ENCODE assay signal across 32 mouse cellular contexts in genomic region chr1:72293869-72294663, GRCm38 (mm10). TPM values are rescaled to one million over a fixed set of nuclear protein-coding genes. Genes with fewer than 3 reads are reported as not detected.
DNase-seq lines count a peak whose midpoint lies in the region; ATAC-seq lines count a peak whose summit lies in the region.
"Had no signal": no experiment of that assay in that cellular context is flagged by ENCODE, and none has a peak within 500 bp of the region (broad histone marks: within the 10 kb centered on the region; RNA-seq: fewer than 3 reads in every experiment).

No protein-coding gene starts in this region.

- no peak overlapping the region for H3K27ac ChIP-seq in kidney, embryonic 14.5 days (ENCODE audit: low read depth, low read length)
- no peak overlapping the region for H3K27ac ChIP-seq in midbrain, embryonic 11.5 days (ENCODE audit: low read depth, low read length)
- H3K27ac ChIP-seq in midbrain, embryonic 13.5 days = no peak overlapping the region
- H3K27ac ChIP-seq: forebrain, embryonic 12.5 days; heart, adult 2 months; heart, embryonic 13.5 days; hindbrain, embryonic 14.5 days; left cerebral cortex, adult 2 months had no signal

- H3K9me3 ChIP-seq in kidney, embryonic 14.5 days (ENCODE audit: control insufficient read depth, low read length) = no peaks in the 10 kb centered on the region
- no peaks in the 10 kb centered on the region for H3K9me3 ChIP-seq in midbrain, embryonic 11.5 days (ENCODE audit: control insufficient read depth, low read length)
- no peaks in the 10 kb centered on the region for H3K9me3 ChIP-seq in midbrain, embryonic 13.5 days
- H3K9me3 ChIP-seq: forebrain, embryonic 12.5 days; G1E; heart, embryonic 13.5 days; megakaryocyte, embryonic 14.5 days had no signal

- no peak overlapping the region for H3K9ac ChIP-seq in kidney, embryonic 14.5 days (ENCODE audit: low read depth, low read length)
- no peak overlapping the region for H3K9ac ChIP-seq in midbrain, embryonic 11.5 days (ENCODE audit: low read length)
- no peak overlapping the region for H3K9ac ChIP-seq in midbrain, embryonic 13.5 days (replicated peaks)
- H3K9ac ChIP-seq: forebrain, embryonic 12.5 days; forebrain, postnatal 0 days; heart, embryonic 13.5 days; hindbrain, embryonic 14.5 days had no signal

- 69% methylated on average over 4 of the region's 4 CpGs for WGBS in kidney, embryonic 14.5 days
- WGBS in midbrain, embryonic 11.5 days = 75% methylated on average over 4 of the region's 4 CpGs
- WGBS in midbrain, embryonic 13.5 days = 71% methylated on average over 4 of the region's 4 CpGs

- ATAC-seq in kidney, embryonic 14.5 days (ENCODE audit: low FRiP score, low TSS enrichment) = no peak
- no peak for ATAC-seq in midbrain, embryonic 11.5 days (ENCODE audit: low FRiP score)
- no peak for ATAC-seq in midbrain, embryonic 13.5 days
- ATAC-seq: forebrain, postnatal 0 days; lung, postnatal 0 days had no signal

- H3K4me1 ChIP-seq in kidney, embryonic 14.5 days (ENCODE audit: control insufficient read depth, insufficient read depth, low read length) = no peaks in the 10 kb centered on the region
- H3K4me1 ChIP-seq in midbrain, embryonic 11.5 days (ENCODE audit: control insufficient read depth, insufficient read depth, low read length) = no peaks in the 10 kb centered on the region
- no peaks in the 10 kb centered on the region for H3K4me1 ChIP-seq in midbrain, embryonic 13.5 days (replicated peaks)
- H3K4me1 ChIP-seq: forebrain, embryonic 12.5 days; heart, embryonic 13.5 days had no signal

- no peak overlapping the region for H3K4me2 ChIP-seq in kidney, embryonic 14.5 days (replicated peaks; ENCODE audit: low read depth, low read length)
- no peak overlapping the region for H3K4me2 ChIP-seq in midbrain, embryonic 11.5 days
- H3K4me2 ChIP-seq in midbrain, embryonic 13.5 days (replicated peaks) = no peak overlapping the region
- H3K4me2 ChIP-seq: forebrain, embryonic 12.5 days; heart, embryonic 13.5 days; hindbrain, embryonic 14.5 days had no signal

- no peaks in the 10 kb centered on the region for H3K27me3 ChIP-seq in kidney, embryonic 14.5 days (ENCODE audit: control insufficient read depth, insufficient read depth, low read length)
- H3K27me3 ChIP-seq in midbrain, embryonic 11.5 days (ENCODE audit: control insufficient read depth, insufficient read depth, low read length) = no peaks in the 10 kb centered on the region
- H3K27me3 ChIP-seq in midbrain, embryonic 13.5 days = no peaks in the 10 kb centered on the region
- H3K27me3 ChIP-seq: forebrain, embryonic 12.5 days; heart, embryonic 13.5 days had no signal

- H3K4me3 ChIP-seq in kidney, embryonic 14.5 days (ENCODE audit: low read length) = no peak overlapping the region
- no peak overlapping the region for H3K4me3 ChIP-seq in midbrain, embryonic 11.5 days (ENCODE audit: low read depth, low read length)
- H3K4me3 ChIP-seq in midbrain, embryonic 13.5 days (replicated peaks) = no peak overlapping the region
- H3K4me3 ChIP-seq: erythroblast, embryonic 14.5 days; forebrain, embryonic 12.5 days; heart, adult 2 months; heart, embryonic 13.5 days; left cerebral cortex, adult 2 months; megakaryocyte, embryonic 14.5 days had no signal

- no peaks in the 10 kb centered on the region for H3K36me3 ChIP-seq in kidney, embryonic 14.5 days (ENCODE audit: control insufficient read depth, insufficient read depth, low read length)
- no peaks in the 10 kb centered on the region for H3K36me3 ChIP-seq in midbrain, embryonic 11.5 days (ENCODE audit: control insufficient read depth, insufficient read depth, low read length)
- H3K36me3 ChIP-seq in midbrain, embryonic 13.5 days = peaks cover 36% of the 10 kb centered on the region
- H3K36me3 ChIP-seq: G1E; heart, embryonic 13.5 days had no signal

- DNase-seq in kidney, adult 18-20 months = peak; percentile 64
- DNase-seq in midbrain, embryonic 11.5 days (ENCODE audit: low spot score, missing footprints) = peak; percentile 12
- peak; percentile 80 for DNase-seq in kidney, postnatal 14 days
- peak; percentile 40 for DNase-seq in yolk sac, embryonic 10.5 days (ENCODE audit: low spot score)
- no peak for DNase-seq in ovary, postnatal 36 days (ENCODE audit: low spot score)
- DNase-seq in adrenal gland, postnatal 25 days = no peak
- DNase-seq: adrenal gland, adult 8-10 months; cerebellum, adult 9-10 months; forebrain, postnatal 0 days; heart, adult 2 months; heart, postnatal 10 days; left cerebral cortex, postnatal 4 days; lung, adult 18-20 months; lung, postnatal 4 days; midbrain, embryonic 14.5 days; retina, postnatal 1 day; right cerebral cortex, postnatal 25 days; spleen, adult 18-20 months; thymus, postnatal 14 days had no signal

RNA-seq across cellular contexts. Expression of gene Tmem169, which starts 9.9 kb away (rescaled TPM):
- polyA plus RNA-seq in kidney, embryonic 14.5 days (2014; fragmentation: Nextera tagmentation; extraction: Ambion mirVana) = 1.8 and 3.3 TPM in 2 replicates
- polyA plus RNA-seq in midbrain, embryonic 11.5 days (2014; fragmentation: Nextera tagmentation; extraction: Ambion mirVana) = 14.2 and 14.4 TPM in 2 replicates
- polyA plus RNA-seq in midbrain, embryonic 13.5 days (2015; fragmentation: Nextera tagmentation; extraction: Ambion mirVana) = 36.1 and 39.7 TPM in 2 replicates
- total RNA-seq in adrenal gland, postnatal 25 days (2021) = 0.71 and 1.1 TPM in 2 replicates
- total RNA-seq: gastrocnemius, adult 8-10 months; hematopoietic stem cell, adult 5-6 weeks; monocyte, adult 5-6 weeks had no signal
- polyA plus RNA-seq: erythroblast, embryonic 14.5 days; G1E had no signal

RNA-seq across cellular contexts. Expression of gene Pecr, which starts 10.0 kb away (rescaled TPM):
- polyA plus RNA-seq in kidney, embryonic 14.5 days (2014; fragmentation: Nextera tagmentation; extraction: Ambion mirVana) = 43.3 and 46.0 TPM in 2 replicates
- polyA plus RNA-seq in midbrain, embryonic 11.5 days (2014; fragmentation: Nextera tagmentation; extraction: Ambion mirVana) = 14.5 and 14.7 TPM in 2 replicates
- 8.7 and 10.2 TPM in 2 replicates for polyA plus RNA-seq in midbrain, embryonic 13.5 days (2015; fragmentation: Nextera tagmentation; extraction: Ambion mirVana)
- 31.0 and 38.9 TPM in 2 replicates for total RNA-seq in adrenal gland, postnatal 25 days (2021)

RNA-seq across cellular contexts. Expression of gene Xrcc5, which starts 13.2 kb away (rescaled TPM):
- polyA plus RNA-seq in kidney, embryonic 14.5 days (2014; fragmentation: Nextera tagmentation; extraction: Ambion mirVana) = 59.5 and 72.0 TPM in 2 replicates
- 52.3 and 57.7 TPM in 2 replicates for polyA plus RNA-seq in midbrain, embryonic 11.5 days (2014; fragmentation: Nextera tagmentation; extraction: Ambion mirVana)
- 28.7 and 29.1 TPM in 2 replicates for polyA plus RNA-seq in midbrain, embryonic 13.5 days (2015; fragmentation: Nextera tagmentation; extraction: Ambion mirVana)
- 10.7 and 13.2 TPM in 2 replicates for total RNA-seq in adrenal gland, postnatal 25 days (2021)

Comparison
In these comparisons a context has a peak if more than half of its experiments do, and no peak if none do; other contexts are left out.
1. DNase-seq: peak in kidney, adult 18-20 months (single experiment), midbrain, embryonic 11.5 days (single experiment), kidney, postnatal 14 days (single experiment) and yolk sac, embryonic 10.5 days (single experiment); none in ovary, postnatal 36 days (single experiment) and adrenal gland, postnatal 25 days (single experiment).